Mouse (Mus musculus) neural tube, embryonic 15.5 days (tissue): ENCODE results near the gene Tctn3. TPM values are rescaled to one million over a fixed set of nuclear protein-coding genes. Genes with fewer than 3 reads are reported as not detected.

ENCODE experiments used
- ATAC-seq: fragments of 200-750 bp; cut with Nextera tagmentation; 2 replicates; pipeline ENCODE4 v1.8.0; 2017; ENCODE audit warnings: mild to moderate bottlenecking, moderate TSS enrichment, moderate library complexity; ENCODE audit not compliant: low FRiP score
- H3K27ac ChIP-seq: fragments of 300-500 bp; sonication (generic); replicated peaks from 2 replicates; pipeline ENCODE4 v1.5.1; 2015; ENCODE audit warnings: mild to moderate bottlenecking, inconsistent platforms
- H3K27me3 ChIP-seq: fragments of 300-500 bp; sonication (generic); replicated peaks from 2 replicates; pipeline ENCODE4 v1.6.1; 2015; ENCODE audit warnings: inconsistent platforms
- H3K36me3 ChIP-seq: fragments of 300-500 bp; sonication (generic); 2 replicates; pipeline ENCODE4 v1.6.1; 2015; ENCODE audit warnings: inconsistent platforms
- H3K4me1 ChIP-seq: fragments of 300-500 bp; sonication (generic); 2 replicates; pipeline ENCODE4 v1.6.1; 2015; ENCODE audit warnings: inconsistent platforms
- H3K4me2 ChIP-seq: fragments of 300-500 bp; sonication (generic); 2 replicates; pipeline ENCODE4 v1.6.1; 2015; ENCODE audit warnings: inconsistent platforms, mild to moderate bottlenecking, moderate library complexity
- H3K4me3 ChIP-seq: fragments of 300-500 bp; sonication (generic); replicated peaks from 2 replicates; pipeline ENCODE4 v1.5.1; 2015; ENCODE audit warnings: mild to moderate bottlenecking, inconsistent platforms
- H3K9ac ChIP-seq: fragments of 300-500 bp; sonication (generic); replicated peaks from 2 replicates; pipeline ENCODE4 v1.6.1; 2015; ENCODE audit warnings: mild to moderate bottlenecking, inconsistent platforms
- H3K9me3 ChIP-seq: fragments of 300-500 bp; sonication (generic); replicated peaks from 2 replicates; pipeline ENCODE4 v1.6.1; 2016; ENCODE audit warnings: inconsistent platforms
- WGBS: fragments of 180-500 bp; shearing (Covaris S2); methylation state at CpG from one replicate; pipeline ENCODE4 v1.1.7; 2015; ENCODE audit warnings: mixed read lengths; 5-methylcytosine and 5-hydroxymethylcytosine counted together
- polyA plus RNA-seq: library from polyadenylated mRNA; unstranded; fragments of >200 nt; fragmentation: Nextera tagmentation; extraction: Ambion mirVana; gene quantifications from 2 replicates; pipeline ENCODE4 v1.2.1, GENCODE M21; 2015

Tctn3 gene
- polyA plus RNA-seq, 1 experiment from 2014 or later = 14.8 TPM

DNA sequence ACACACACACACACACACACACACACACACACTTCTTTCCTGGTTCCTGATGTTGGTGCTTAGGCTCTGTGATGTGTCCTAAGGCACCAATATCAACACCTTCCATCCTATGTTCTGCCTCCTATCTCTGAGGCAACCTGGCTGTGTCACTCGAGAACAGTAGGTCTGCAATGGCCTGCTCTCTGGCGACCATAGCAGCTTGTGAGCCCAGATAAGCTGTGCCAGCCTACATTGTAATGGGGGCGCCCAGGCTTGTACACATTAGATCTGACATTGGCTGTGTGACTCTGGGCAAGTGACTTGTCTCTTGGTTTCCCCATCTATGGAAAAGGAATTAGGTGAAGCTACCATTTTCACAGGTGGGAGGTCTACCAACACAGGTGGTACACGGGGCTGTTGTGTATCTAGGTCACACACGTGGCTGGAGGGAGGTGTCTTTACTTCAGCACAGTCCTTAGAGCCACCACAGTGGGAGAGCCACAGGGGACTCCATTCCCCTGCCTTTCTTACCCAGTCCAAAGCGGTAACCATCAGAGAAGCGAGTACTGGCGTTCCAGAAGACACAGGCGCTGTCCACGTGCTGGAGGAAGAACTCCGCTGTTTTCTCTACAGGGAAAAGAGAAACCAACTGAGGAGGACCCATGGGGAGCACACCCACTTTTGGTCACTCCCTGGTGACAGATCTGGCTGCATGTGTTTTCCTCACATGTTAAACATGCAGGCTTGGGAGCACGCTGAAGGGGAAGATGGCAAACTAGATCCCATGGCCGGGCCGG is 58.8 kb downstream of the Tctn3 start:
- H3K36me3 ChIP-seq = peaks cover 79% of the 10 kb centered on the region
- H3K4me1 ChIP-seq = no peaks in the 10 kb centered on the region
- no peak for ATAC-seq
- H3K9me3 ChIP-seq = no peaks in the 10 kb centered on the region
- H3K27me3 ChIP-seq = no peaks in the 10 kb centered on the region
- no peak overlapping the region for H3K4me3 ChIP-seq
- H3K4me2 ChIP-seq = no peak overlapping the region
- no peak overlapping the region for H3K27ac ChIP-seq
- WGBS = 92% methylated on average over 14 of the region's 14 CpGs
- H3K9ac ChIP-seq = no peak overlapping the region

- Histone ChIP-seq H3K4me2 (no peak overlapping the region), H3K27me3 (no peaks in the 10 kb centered on the region), H3K27ac (no peak overlapping the region), H3K9ac (no peak overlapping the region), H3K4me1 (no peaks in the 10 kb centered on the region), H3K9me3 (no peaks in the 10 kb centered on the region), H3K36me3 (peaks cover 43% of the 10 kb centered on the region), H3K4me3 (no peak overlapping the region)
- 62% methylated on average over 6 of the region's 6 CpGs for WGBS
- no peak for ATAC-seq
Observed at GRCm38 (mm10) chr19:40549516-40550135, 62.4 kb downstream of the Tctn3 start.

DNA sequence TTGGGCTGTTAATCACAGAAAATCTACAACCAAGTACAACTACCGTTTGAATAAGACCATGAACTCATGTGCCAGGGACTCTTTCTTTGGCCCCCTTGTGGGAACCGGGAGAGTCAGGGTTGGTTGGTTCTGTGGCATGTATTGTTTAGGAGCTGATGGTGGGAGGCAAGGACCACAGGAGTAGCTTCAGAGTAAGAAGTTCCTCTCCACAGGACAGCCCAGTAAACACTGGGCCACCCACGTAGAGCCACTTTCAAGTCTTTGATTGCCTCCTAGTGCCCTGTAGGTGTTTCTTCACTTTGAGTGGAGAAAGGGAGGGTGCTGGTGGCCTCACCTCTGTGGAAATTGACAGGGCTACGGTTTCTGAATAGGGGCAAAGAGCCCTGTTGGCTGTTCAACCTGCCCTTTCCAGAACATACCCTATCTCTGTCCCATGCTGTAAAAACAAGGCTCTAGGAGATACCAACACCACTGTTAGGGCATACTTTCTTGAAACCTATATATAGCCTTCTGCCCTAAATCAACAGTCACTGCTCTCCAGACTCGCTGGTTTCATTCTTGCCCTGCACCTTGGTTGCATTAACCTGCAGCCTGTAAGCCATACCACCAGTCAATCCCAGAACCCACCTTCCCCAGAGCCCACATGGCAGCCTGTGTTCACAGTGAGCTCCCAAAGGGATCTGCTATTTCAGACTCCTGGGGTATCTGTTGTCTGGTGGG is 63.1 kb downstream of the Tctn3 start:
- H3K36me3 ChIP-seq = peaks cover 36% of the 10 kb centered on the region
- ATAC-seq = no peak
- H3K4me2 ChIP-seq = no peak overlapping the region
- 26% methylated on average over 5 of the region's 5 CpGs for WGBS
- H3K4me1 ChIP-seq = no peaks in the 10 kb centered on the region
- no peak overlapping the region for H3K27ac ChIP-seq
- no peak overlapping the region for H3K9ac ChIP-seq
- no peak overlapping the region for H3K4me3 ChIP-seq
- H3K27me3 ChIP-seq = no peaks in the 10 kb centered on the region
- no peaks in the 10 kb centered on the region for H3K9me3 ChIP-seq

DNA sequence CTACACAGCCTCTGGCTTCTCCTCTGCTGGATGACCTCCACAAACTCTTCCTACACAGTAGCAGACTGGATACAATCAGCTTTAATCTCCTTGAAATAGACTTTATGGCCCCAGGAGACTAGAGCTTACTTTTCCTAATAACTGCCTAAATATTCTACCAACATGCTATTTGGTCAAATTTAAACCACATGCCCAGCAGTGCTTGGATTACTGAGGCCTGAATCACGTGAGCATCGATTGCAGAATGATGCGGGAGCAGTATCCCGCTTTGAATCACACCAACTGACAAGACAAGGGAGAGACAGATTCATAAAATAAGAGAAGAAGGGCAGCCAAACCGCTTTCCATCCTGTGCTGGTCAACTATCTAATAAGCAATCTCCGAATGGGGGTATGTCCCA is 63.6 kb downstream of the Tctn3 start:
- Histone ChIP-seq H3K27me3 (no peaks in the 10 kb centered on the region), H3K27ac (no peak overlapping the region), H3K36me3 (peaks cover 32% of the 10 kb centered on the region), H3K4me2 (no peak overlapping the region), H3K9me3 (no peaks in the 10 kb centered on the region), H3K4me3 (no peak overlapping the region), H3K9ac (no peak overlapping the region), H3K4me1 (no peaks in the 10 kb centered on the region)
- 79% methylated on average over 6 of the region's 6 CpGs for WGBS
- no peak for ATAC-seq

Other genes starting within 250 kb of the Tctn3 start
- 94.7 and 103 TPM in 2 replicates for gene Sorbs1, start 98.5 kb downstream of the Tctn3 start, polyA plus RNA-seq
- gene Aldh18a1, start 23.8 kb downstream of the Tctn3 start, polyA plus RNA-seq = 43.0 and 49.1 TPM in 2 replicates
- gene Entpd1, start 133 bp upstream of the Tctn3 start, polyA plus RNA-seq = 7.0 and 10.4 TPM in 2 replicates
- gene Cc2d2b, start 136.5 kb upstream of the Tctn3 start, polyA plus RNA-seq = 0.23 and 0.55 TPM in 2 replicates
- 14.3 and 15.1 TPM in 2 replicates for gene Ccnj, start 219.0 kb upstream of the Tctn3 start, polyA plus RNA-seq